Mouse (Mus musculus): ENCODE measurements around the gene Ube2e2.

GRCm38 (mm10) chr14:18796857-18797256, 97.2 kb downstream of the Ube2e2 start:
- TF ChIP-seq CTCF (IDR thresholded peaks at IDR 0.05; ENCODE audit: control insufficient read depth, insufficient read depth, low read length) (no peak), POLR2A (IDR thresholded peaks at IDR 0.05; ENCODE audit: borderline replicate concordance, control insufficient read depth, low read depth, low read length) (no peak)

Measured in bone marrow, adult 2 months (tissue).